9 mouse cellular contexts compared by ENCODE assay signal in genomic region chr10:93391296-93391695, GRCm38 (mm10).
DNase-seq lines count a peak whose midpoint lies in the region; ATAC-seq and TF ChIP-seq lines count a peak whose summit lies in the region.
"Had no signal": no experiment of that assay in that cellular context is flagged by ENCODE, and none has a peak within 500 bp of the region (broad histone marks: within the 10 kb centered on the region; RNA-seq: fewer than 3 reads in every experiment).

No protein-coding gene starts in this region.

- H3K9ac ChIP-seq in lung, embryonic 14.5 days = no peak overlapping the region

- H3K9me3 ChIP-seq in lung, embryonic 14.5 days (ENCODE audit: low read depth, low read length) = no peaks in the 10 kb centered on the region

- peak; percentile 80 for ATAC-seq in lung, embryonic 14.5 days (ENCODE audit: insufficient read depth)

- H3K4me2 ChIP-seq in lung, embryonic 14.5 days = no peak overlapping the region

- H3K4me3 ChIP-seq in lung, embryonic 14.5 days (ENCODE audit: low read depth, low read length) = no peak overlapping the region

- no peak for TF ChIP-seq CTCF in lung, embryonic 14.5 days (IDR thresholded peaks at IDR 0.05; ENCODE audit: low read depth)

- DNase-seq in adrenal gland, postnatal 10 days = peak; percentile 23
- no peak for DNase-seq in adrenal gland, postnatal 4 days (ENCODE audit: low spot score in 2 of 2)
- peak; percentile 38 for DNase-seq in embryo, embryonic 11 days
- DNase-seq in heart, postnatal 25 days (ENCODE audit: low spot score) = peak; percentile 31
- DNase-seq in lung, embryonic 14.5 days = peak; percentile 77
- no peak for DNase-seq in retina, embryonic 14.5 days (ENCODE audit: low spot score)
- DNase-seq in urinary bladder, postnatal 25 days (ENCODE audit: low spot score) = no peak
- DNase-seq in cerebellum, postnatal 36 days = no peak
- DNase-seq: spleen, adult 18-20 months had no signal

- no peaks in the 10 kb centered on the region for H3K36me3 ChIP-seq in lung, embryonic 14.5 days (ENCODE audit: insufficient read depth)

- intact Hi-C loops in heart, postnatal 25 days (cut with DNase I) = no loop called here

- no peaks in the 10 kb centered on the region for H3K4me1 ChIP-seq in lung, embryonic 14.5 days (ENCODE audit: insufficient read depth)

- H3K27ac ChIP-seq in lung, embryonic 14.5 days (ENCODE audit: low read depth) = peak overlapping the region; percentile 9; the same call in 1 of the 2 replicates

- 48% methylated on average over 5 of the region's 5 CpGs for WGBS in lung, embryonic 14.5 days

- no peaks in the 10 kb centered on the region for H3K27me3 ChIP-seq in lung, embryonic 14.5 days (ENCODE audit: insufficient read depth, low read length)

Comparison
In these comparisons a context has a peak if more than half of its experiments do, and no peak if none do; other contexts are left out.
1. DNase-seq: peak in adrenal gland, postnatal 10 days (single experiment), embryo, embryonic 11 days (single experiment), heart, postnatal 25 days (single experiment) and lung, embryonic 14.5 days (single experiment); none in adrenal gland, postnatal 4 days (0 of 2), retina, embryonic 14.5 days (single experiment), urinary bladder, postnatal 25 days (single experiment) and cerebellum, postnatal 36 days (0 of 2).